Mouse (Mus musculus): ENCODE measurements around the gene Ubap2. TPM values are rescaled to one million over a fixed set of nuclear protein-coding genes. Genes with fewer than 3 reads are reported as not detected.

Gene Ubap2
- polyA plus RNA-seq, 1 experiment from 2014 or later = 77.0 TPM

DNA sequence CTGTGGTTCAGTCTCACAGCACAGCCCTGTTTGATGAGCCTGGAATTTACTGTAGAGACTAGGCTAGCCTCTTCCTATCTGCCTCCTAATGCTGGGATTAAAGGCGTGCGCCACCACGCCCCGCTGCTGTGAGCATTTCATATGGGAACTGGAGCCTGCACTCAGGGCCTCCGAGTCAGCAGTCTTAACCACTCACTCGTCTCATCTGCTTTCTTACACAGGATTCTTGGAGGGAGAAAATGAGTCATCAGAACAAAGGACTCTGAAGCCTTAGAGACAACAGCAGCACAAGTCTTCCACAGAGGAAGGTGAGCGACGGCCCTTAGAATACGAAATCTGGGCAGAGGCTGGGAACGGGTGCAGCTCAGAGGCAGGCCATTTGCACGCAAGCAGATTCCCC lies 20.6 kb upstream of the Ubap2 start:
- Histone ChIP-seq H3K36me3 (peaks cover 99% of the 10 kb centered on the region), H3K4me1 (no peaks in the 10 kb centered on the region), H3K27ac (replicated peaks) (no peak overlapping the region), H3K4me3 (no peak overlapping the region), H3K27me3 (ENCODE audit: low read depth, poor library complexity, severe bottlenecking) (no peaks in the 10 kb centered on the region), H3K9me3 (replicated peaks) (no peaks in the 10 kb centered on the region)
- no peak for DNase-seq (ENCODE audit: low spot score)
- WGBS = 94% methylated on average over 11 of the region's 11 CpGs

DNA sequence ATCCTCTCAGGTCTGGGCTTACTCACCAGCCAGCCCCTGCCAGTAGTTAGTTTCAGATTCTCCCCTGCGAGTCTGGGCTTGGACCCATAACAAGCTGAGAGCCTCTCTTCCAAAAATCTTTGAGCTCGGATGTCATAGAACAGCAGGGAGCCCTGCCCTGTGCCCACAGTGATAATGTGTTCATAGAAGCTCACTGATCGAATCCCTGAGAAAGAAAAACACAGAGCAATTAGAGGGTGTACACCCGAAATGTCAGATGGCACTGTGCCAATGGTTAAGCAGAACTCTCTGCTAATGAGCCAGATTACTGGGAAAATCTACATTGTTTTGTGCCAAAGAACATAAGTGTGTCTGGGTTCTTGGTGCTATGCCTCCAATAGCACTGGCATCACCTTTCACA lies 19.0 kb upstream of the Ubap2 start:
- Histone ChIP-seq H3K27ac (replicated peaks) (no peak overlapping the region), H3K4me1 (no peaks in the 10 kb centered on the region), H3K9me3 (replicated peaks) (no peaks in the 10 kb centered on the region), H3K4me3 (no peak overlapping the region), H3K27me3 (ENCODE audit: low read depth, poor library complexity, severe bottlenecking) (no peaks in the 10 kb centered on the region), H3K36me3 (peaks cover 92% of the 10 kb centered on the region)
- 92% methylated on average over 4 of the region's 4 CpGs for WGBS
- no peak for DNase-seq (ENCODE audit: low spot score)

DNA sequence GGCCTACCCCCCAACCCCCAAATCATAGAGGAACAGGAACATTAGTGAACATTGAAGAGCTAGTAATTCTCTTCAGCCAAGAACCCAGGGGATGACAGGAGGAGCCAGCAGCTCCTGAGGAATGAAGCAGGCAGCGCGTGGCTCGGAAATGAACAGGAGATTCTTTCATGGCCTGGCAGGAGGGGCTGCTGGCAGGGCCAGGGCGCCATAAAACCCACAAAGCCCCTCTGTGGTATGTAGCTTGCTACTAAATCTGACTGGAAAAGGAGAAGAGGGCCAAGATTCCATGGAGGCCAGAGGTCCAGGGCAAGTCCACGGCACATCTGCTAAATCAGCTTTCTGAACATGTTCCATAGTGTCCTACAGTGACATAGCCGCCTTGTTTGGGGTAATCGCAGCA lies 14.9 kb upstream of the Ubap2 start:
- H3K27ac ChIP-seq (replicated peaks) = no peak overlapping the region
- no peak for DNase-seq (ENCODE audit: low spot score)
- 0 out of 2 replicates have a peak, but pooled peaks cover 2% of the 10 kb centered on the region for H3K4me1 ChIP-seq
- H3K27me3 ChIP-seq (ENCODE audit: low read depth, poor library complexity, severe bottlenecking) = no peaks in the 10 kb centered on the region
- 88% methylated on average over 7 of the region's 7 CpGs for WGBS
- H3K4me3 ChIP-seq = no peak overlapping the region
- H3K9me3 ChIP-seq (replicated peaks) = no peaks in the 10 kb centered on the region
- peaks cover 52% of the 10 kb centered on the region for H3K36me3 ChIP-seq

- no peak overlapping the region for H3K4me3 ChIP-seq
- H3K4me1 ChIP-seq = 0 out of 2 replicates have a peak, but pooled peaks cover 2% of the 10 kb centered on the region
- DNase-seq (ENCODE audit: low spot score) = no peak
- peaks cover 18% of the 10 kb centered on the region for H3K36me3 ChIP-seq
- WGBS = 23% methylated on average over 3 of the region's 3 CpGs
- H3K27ac ChIP-seq (replicated peaks) = no peak overlapping the region
- H3K27me3 ChIP-seq (ENCODE audit: low read depth, poor library complexity, severe bottlenecking) = no peaks in the 10 kb centered on the region
- no peaks in the 10 kb centered on the region for H3K9me3 ChIP-seq (replicated peaks)
These were observed 11.5 kb upstream of the Ubap2 start for GRCm38 (mm10) chr4:41286420-41286819.

DNA sequence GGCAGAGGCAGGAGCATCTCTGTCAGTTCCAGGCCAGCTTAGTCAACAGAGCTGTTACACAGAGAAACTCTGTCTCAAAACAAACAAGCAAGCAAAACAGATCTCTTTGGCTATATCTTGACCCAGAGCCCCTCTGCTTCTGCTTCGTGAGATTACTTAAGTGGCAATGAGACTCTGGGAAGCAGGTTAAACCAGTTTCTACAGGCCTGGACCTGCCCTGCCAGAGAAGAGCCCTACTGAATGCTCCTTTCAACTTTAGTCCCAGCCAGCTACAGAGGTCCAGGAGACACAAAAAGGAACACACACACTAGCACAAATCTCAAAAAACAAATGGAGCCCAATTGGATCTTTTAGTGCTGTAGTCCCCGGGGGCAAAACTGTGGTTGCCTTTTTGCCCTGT lies 9.1 kb upstream of the Ubap2 start:
- 95% methylated on average over 2 of the region's 2 CpGs for WGBS
- H3K27me3 ChIP-seq (ENCODE audit: low read depth, poor library complexity, severe bottlenecking) = no peaks in the 10 kb centered on the region
- H3K9me3 ChIP-seq (replicated peaks) = no peaks in the 10 kb centered on the region
- no peaks in the 10 kb centered on the region for H3K36me3 ChIP-seq
- no peak for DNase-seq (ENCODE audit: low spot score)
- H3K27ac ChIP-seq (replicated peaks) = no peak overlapping the region
- 0 out of 2 replicates have a peak, but pooled peaks cover 2% of the 10 kb centered on the region for H3K4me1 ChIP-seq
- H3K4me3 ChIP-seq = no peak overlapping the region

- Histone ChIP-seq H3K27me3 (ENCODE audit: low read depth, poor library complexity, severe bottlenecking) (no peaks in the 10 kb centered on the region), H3K4me1 (peaks cover 32% of the 10 kb centered on the region), H3K36me3 (peaks cover 15% of the 10 kb centered on the region), H3K27ac (replicated peaks) (peak overlapping the region; percentile 97), H3K4me3 (peak overlapping the region; percentile 92), H3K9me3 (replicated peaks) (no peaks in the 10 kb centered on the region)
- 82% methylated on average over 5 of the region's 5 CpGs for WGBS
- DNase-seq (ENCODE audit: low spot score) = no peak
These were observed 983 bp upstream of the Ubap2 start for GRCm38 (mm10) chr4:41275927-41276326.

DNA sequence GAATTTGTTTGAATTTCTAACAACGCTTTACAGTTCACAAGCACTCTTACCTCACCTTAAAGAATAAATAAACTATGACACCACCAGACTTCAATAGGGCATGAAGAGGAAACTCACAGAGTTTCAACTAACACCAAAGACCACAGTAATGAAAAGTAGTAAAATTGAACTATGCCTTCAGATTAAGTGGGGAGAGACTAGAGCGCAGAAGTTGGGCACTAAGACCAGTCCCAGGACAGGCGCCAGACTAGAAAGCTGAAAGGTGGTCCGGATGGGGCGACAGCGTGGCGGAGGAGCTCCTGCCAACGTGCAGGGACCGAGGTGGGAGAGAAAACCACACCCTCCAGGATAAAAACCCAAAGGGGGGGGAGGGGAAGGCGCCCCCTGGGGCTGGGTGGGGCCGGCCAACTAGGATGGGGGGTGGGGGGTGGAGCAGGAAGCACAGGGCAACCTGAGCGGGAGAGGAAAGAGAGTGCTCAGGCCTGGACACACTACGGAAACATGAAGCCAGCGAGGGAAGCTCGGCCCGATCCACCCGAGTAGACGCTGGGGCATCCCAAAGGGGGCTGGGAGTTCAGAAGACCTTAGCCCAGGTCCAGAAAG lies 466 bp downstream of the Ubap2 start:
- no peaks in the 10 kb centered on the region for H3K9me3 ChIP-seq (replicated peaks)
- H3K27ac ChIP-seq (replicated peaks) = peak overlapping the region; percentile 97
- no peak for DNase-seq (ENCODE audit: low spot score)
- 2% methylated on average over 18 of the region's 18 CpGs for WGBS
- H3K27me3 ChIP-seq (ENCODE audit: low read depth, poor library complexity, severe bottlenecking) = no peaks in the 10 kb centered on the region
- H3K4me3 ChIP-seq = peak overlapping the region; percentile 92
- H3K36me3 ChIP-seq = peaks cover 29% of the 10 kb centered on the region
- H3K4me1 ChIP-seq = peaks cover 32% of the 10 kb centered on the region

GRCm38 (mm10) chr4:41268133-41268532 lies 6.8 kb downstream of the Ubap2 start:
- peaks cover 20% of the 10 kb centered on the region for H3K4me1 ChIP-seq
- no peaks in the 10 kb centered on the region for H3K9me3 ChIP-seq (replicated peaks)
- peaks cover 86% of the 10 kb centered on the region for H3K36me3 ChIP-seq
- H3K27me3 ChIP-seq (ENCODE audit: low read depth, poor library complexity, severe bottlenecking) = no peaks in the 10 kb centered on the region
- no peak for DNase-seq (ENCODE audit: low spot score)
- H3K27ac ChIP-seq (replicated peaks) = no peak overlapping the region
- H3K4me3 ChIP-seq = no peak overlapping the region

GRCm38 (mm10) chr4:41266350-41266749 lies 8.6 kb downstream of the Ubap2 start:
- Histone ChIP-seq H3K27me3 (ENCODE audit: low read depth, poor library complexity, severe bottlenecking) (no peaks in the 10 kb centered on the region), H3K9me3 (replicated peaks) (no peaks in the 10 kb centered on the region), H3K4me1 (peaks cover 8% of the 10 kb centered on the region; the same call in 1 of the 2 replicates), H3K36me3 (peaks cover 93% of the 10 kb centered on the region), H3K27ac (replicated peaks) (no peak overlapping the region), H3K4me3 (no peak overlapping the region)
- WGBS = 92% methylated on average over 4 of the region's 4 CpGs
- DNase-seq (ENCODE audit: low spot score) = no peak

- Histone ChIP-seq H3K27ac (replicated peaks) (no peak overlapping the region), H3K4me1 (no peaks in the 10 kb centered on the region), H3K36me3 (peaks cover 65% of the 10 kb centered on the region), H3K27me3 (ENCODE audit: low read depth, poor library complexity, severe bottlenecking) (no peaks in the 10 kb centered on the region), H3K4me3 (no peak overlapping the region), H3K9me3 (replicated peaks) (no peaks in the 10 kb centered on the region)
- DNase-seq (ENCODE audit: low spot score) = no peak
These were observed 14.3 kb downstream of the Ubap2 start for GRCm38 (mm10) chr4:41260691-41261090.

DNA sequence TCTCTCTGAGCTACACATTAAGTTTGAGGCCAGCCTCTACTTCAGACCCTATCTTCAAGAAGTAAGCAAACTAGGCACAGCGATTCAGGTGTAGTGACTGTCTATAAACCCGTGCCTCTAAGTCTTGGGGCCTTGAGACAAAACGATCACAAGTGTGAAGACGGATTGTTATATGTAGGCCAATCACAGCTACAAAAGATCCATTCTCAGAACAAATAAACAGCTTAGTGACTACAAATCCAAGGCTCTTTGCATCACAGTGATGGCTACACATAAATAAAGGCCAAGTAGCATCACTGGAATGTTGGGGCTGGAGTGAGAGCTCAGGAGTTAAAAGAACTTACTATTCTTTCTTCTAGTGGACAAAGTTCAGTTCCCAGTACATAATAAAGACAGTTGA lies 15.9 kb downstream of the Ubap2 start:
- WGBS = 93% methylated on average over 4 of the region's 4 CpGs

DNA sequence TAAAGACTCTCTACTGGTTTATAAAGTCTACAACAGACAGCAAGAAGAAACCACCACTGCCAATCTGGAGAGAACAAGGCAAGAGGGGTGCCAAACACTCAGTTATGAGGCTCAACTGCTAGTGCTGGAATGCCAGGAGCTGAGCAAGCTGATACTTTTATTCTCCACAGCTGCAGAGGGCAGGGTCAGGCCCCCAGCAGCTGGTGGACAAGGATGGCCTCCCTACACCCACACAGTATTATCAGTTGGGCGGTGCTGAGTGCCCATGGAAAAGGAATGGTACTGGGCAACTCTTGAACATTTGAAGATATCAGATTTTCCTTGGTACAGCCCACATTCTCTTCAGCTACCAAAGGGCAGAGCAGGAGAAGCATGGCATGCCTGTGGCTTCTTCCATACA lies 17.2 kb downstream of the Ubap2 start:
- Histone ChIP-seq H3K4me1 (no peaks in the 10 kb centered on the region), H3K27me3 (ENCODE audit: low read depth, poor library complexity, severe bottlenecking) (no peaks in the 10 kb centered on the region), H3K4me3 (no peak overlapping the region), H3K27ac (replicated peaks) (no peak overlapping the region), H3K36me3 (peaks cover 45% of the 10 kb centered on the region), H3K9me3 (replicated peaks) (no peaks in the 10 kb centered on the region)
- WGBS = 97% methylated on average over 1 of the region's 1 CpGs
- DNase-seq (ENCODE audit: low spot score) = no peak

More for the DNA sequence above, 15.9 kb downstream of the Ubap2 start:
- H3K36me3 ChIP-seq = peaks cover 55% of the 10 kb centered on the region
- no peaks in the 10 kb centered on the region for H3K27me3 ChIP-seq (ENCODE audit: low read depth, poor library complexity, severe bottlenecking)
- no peak overlapping the region for H3K27ac ChIP-seq (replicated peaks)
- H3K4me1 ChIP-seq = no peaks in the 10 kb centered on the region
- no peaks in the 10 kb centered on the region for H3K9me3 ChIP-seq (replicated peaks)
- no peak overlapping the region for H3K4me3 ChIP-seq
- no peak for DNase-seq (ENCODE audit: low spot score)

GRCm38 (mm10) chr4:41255564-41256210 lies 19.3 kb downstream of the Ubap2 start:
- no peak for DNase-seq (ENCODE audit: low spot score)
- Histone ChIP-seq H3K4me1 (no peaks in the 10 kb centered on the region), H3K36me3 (peaks cover 42% of the 10 kb centered on the region), H3K27me3 (ENCODE audit: low read depth, poor library complexity, severe bottlenecking) (no peaks in the 10 kb centered on the region), H3K9me3 (replicated peaks) (no peaks in the 10 kb centered on the region), H3K4me3 (no peak overlapping the region), H3K27ac (replicated peaks) (no peak overlapping the region)
- 94% methylated on average over 12 of the region's 12 CpGs for WGBS
